Mouse (Mus musculus) midbrain, embryonic 15.5 days (tissue): ENCODE results near the gene Taf12. TPM values are rescaled to one million over a fixed set of nuclear protein-coding genes. Genes with fewer than 3 reads are reported as not detected.
"Not testable (repeated sequence)": the region's sequence is repeated elsewhere in the genome, so short reads cannot be mapped to it uniquely, and the experiment has no call there.

Source experiments
- ATAC-seq: fragments of 200-750 bp; cut with Nextera tagmentation; replicated peaks from 2 replicates; pipeline ENCODE4 v1.8.0; 2017; ENCODE audit warnings: moderate TSS enrichment
- H3K27ac ChIP-seq: fragments of 300-500 bp; sonication (generic); 2 replicates; pipeline ENCODE4 v1.5.1; 2015; ENCODE audit warnings: mild to moderate bottlenecking, inconsistent platforms
- H3K27me3 ChIP-seq: fragments of 300-500 bp; sonication (generic); replicated peaks from 2 replicates; pipeline ENCODE4 v1.6.1; 2015; ENCODE audit warnings: inconsistent platforms
- H3K36me3 ChIP-seq: fragments of 300-500 bp; sonication (generic); replicated peaks from 2 replicates; pipeline ENCODE4 v1.6.1; 2015; ENCODE audit warnings: inconsistent platforms
- H3K4me1 ChIP-seq: fragments of 300-500 bp; sonication (generic); 2 replicates; pipeline ENCODE4 v1.6.1; 2015; ENCODE audit warnings: inconsistent platforms
- H3K4me2 ChIP-seq: fragments of 300-500 bp; sonication (generic); 2 replicates; pipeline ENCODE4 v1.6.1; 2015; ENCODE audit warnings: inconsistent platforms, mild to moderate bottlenecking, moderate library complexity
- H3K4me3 ChIP-seq: fragments of 300-500 bp; sonication (generic); 2 replicates; pipeline ENCODE4 v1.5.1; 2015; ENCODE audit warnings: mild to moderate bottlenecking, inconsistent platforms
- H3K9ac ChIP-seq: fragments of 300-500 bp; sonication (generic); 2 replicates; pipeline ENCODE4 v1.6.1; 2015; ENCODE audit warnings: mild to moderate bottlenecking, inconsistent platforms
- H3K9me3 ChIP-seq: fragments of 300-500 bp; sonication (generic); 2 replicates; pipeline ENCODE4 v1.6.1; 2016; ENCODE audit warnings: inconsistent platforms
- WGBS: fragments of 180-500 bp; shearing (Covaris S2); methylation state at CpG from one replicate; pipeline ENCODE4 v1.1.7; 2015; ENCODE audit warnings: mixed read lengths; 5-methylcytosine and 5-hydroxymethylcytosine counted together
- polyA plus RNA-seq: library from polyadenylated mRNA; unstranded; fragments of >200 nt; fragmentation: Nextera tagmentation; extraction: Ambion mirVana; gene quantifications from 2 replicates; pipeline ENCODE4 v1.2.1, GENCODE M21; 2015

Taf12 gene
- polyA plus RNA-seq, 1 experiment from 2014 or later: 45.2 TPM

GRCm38 (mm10) chr4:132259248-132259647 lies 14.9 kb upstream of the Taf12 start:
- H3K4me3 ChIP-seq: 0 out of 2 replicates have a peak overlapping the region, but pooled peaks have one; percentile 4
- peaks cover 27% of the 10 kb centered on the region for H3K4me1 ChIP-seq
- no peaks in the 10 kb centered on the region for H3K36me3 ChIP-seq
- no peak overlapping the region for H3K9ac ChIP-seq
- H3K27me3 ChIP-seq: no peaks in the 10 kb centered on the region
- H3K4me2 ChIP-seq: no peak overlapping the region
- H3K9me3 ChIP-seq: no peaks in the 10 kb centered on the region
- ATAC-seq: no peak
- H3K27ac ChIP-seq: no peak overlapping the region
- WGBS: 91% methylated on average over 4 of the region's 4 CpGs

- ATAC-seq: peak; percentile 75
- 5% methylated on average over 21 of the region's 64 CpGs for WGBS
- H3K9me3 ChIP-seq: no peaks in the 10 kb centered on the region
Observed at GRCm38 (mm10) chr4:132260404-132261379, 13.5 kb upstream of the Taf12 start.

GRCm38 (mm10) chr4:132261514-132262357 lies 12.4 kb upstream of the Taf12 start, which contains the start of gene Gmeb1:
Gene Gmeb1 (minus strand): TSS chr4:132261602.
- Histone ChIP-seq H3K9me3 (no peaks in the 10 kb centered on the region), H3K4me1 (peaks cover 27% of the 10 kb centered on the region), H3K4me3 (peak within 1 kb of the TSS; percentile 85), H3K36me3 (no peaks in the 10 kb centered on the region), H3K9ac (peak within 1 kb of the TSS; percentile 89), H3K27me3 (no peaks in the 10 kb centered on the region), H3K4me2 (peak within 1 kb of the TSS; percentile 75), H3K27ac (peak within 1 kb of the TSS; percentile 89)
- peak; percentile 94 for ATAC-seq
- WGBS: 15% methylated on average over 42 of the region's 49 CpGs

More at GRCm38 (mm10) chr4:132260404-132261379, 13.5 kb upstream of the Taf12 start:
- Histone ChIP-seq H3K27me3 (no peaks in the 10 kb centered on the region), H3K36me3 (no peaks in the 10 kb centered on the region), H3K4me3 (peak overlapping the region; percentile 85), H3K4me2 (peak overlapping the region; percentile 75), H3K9ac (peak overlapping the region; percentile 89), H3K4me1 (peaks cover 27% of the 10 kb centered on the region), H3K27ac (peak overlapping the region; percentile 89)

- peak overlapping the region; percentile 89; the same call in 1 of the 2 replicates for H3K27ac ChIP-seq
- no peaks in the 10 kb centered on the region for H3K36me3 ChIP-seq
- 82% methylated on average over 5 of the region's 5 CpGs for WGBS
- no peak overlapping the region for H3K9ac ChIP-seq
- peak overlapping the region; percentile 51 for H3K4me2 ChIP-seq
- peaks cover 27% of the 10 kb centered on the region for H3K4me1 ChIP-seq
- H3K27me3 ChIP-seq: no peaks in the 10 kb centered on the region
- no peaks in the 10 kb centered on the region for H3K9me3 ChIP-seq
- ATAC-seq: no peak
- H3K4me3 ChIP-seq: peak overlapping the region; percentile 85; the same call in 1 of the 2 replicates
Observed at GRCm38 (mm10) chr4:132262358-132262616, 11.9 kb upstream of the Taf12 start.

DNA sequence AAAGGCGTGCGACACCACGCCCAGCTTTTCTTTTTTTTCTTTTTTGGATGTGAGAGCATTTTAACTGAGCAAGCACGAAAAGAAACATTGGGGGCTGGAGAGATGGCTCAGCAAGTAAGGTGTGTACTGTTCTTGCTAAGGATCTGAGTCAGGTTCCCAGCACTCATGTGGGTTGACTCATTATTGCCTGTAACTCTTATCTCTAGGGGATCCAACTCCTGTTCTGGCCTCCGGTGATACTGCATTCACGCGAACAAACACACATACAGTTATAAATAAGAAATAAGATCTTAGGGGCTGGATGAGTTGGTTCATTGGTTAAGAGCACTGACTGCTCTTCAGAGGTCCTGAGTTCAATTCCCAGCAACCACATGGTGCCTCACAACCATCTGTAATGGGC lies 10.9 kb upstream of the Taf12 start:
- Histone ChIP-seq H3K27me3 (no peaks in the 10 kb centered on the region), H3K4me1 (peaks cover 27% of the 10 kb centered on the region), H3K9me3 (no peaks in the 10 kb centered on the region), H3K27ac (no peak overlapping the region), H3K9ac (no peak overlapping the region), H3K4me3 (no peak overlapping the region), H3K36me3 (no peaks in the 10 kb centered on the region), H3K4me2 (no peak overlapping the region)
- ATAC-seq: no peak
- whole genome bisulfite sequencing: 97% methylated on average over 7 of the region's 7 CpGs

GRCm38 (mm10) chr4:132266835-132267349 lies 7.3 kb upstream of the Taf12 start:
- 76% methylated on average over 3 of the region's 3 CpGs for WGBS
- H3K9me3 ChIP-seq: no peaks in the 10 kb centered on the region
- ATAC-seq: no peak
- H3K4me3 ChIP-seq: no peak overlapping the region
- H3K4me2 ChIP-seq: no peak overlapping the region
- H3K9ac ChIP-seq: no peak overlapping the region
- no peaks in the 10 kb centered on the region for H3K36me3 ChIP-seq
- H3K4me1 ChIP-seq: peaks cover 13% of the 10 kb centered on the region
- no peaks in the 10 kb centered on the region for H3K27me3 ChIP-seq
- no peak overlapping the region for H3K27ac ChIP-seq

GRCm38 (mm10) chr4:132268871-132269739 lies 5.1 kb upstream of the Taf12 start:
- H3K27ac ChIP-seq: peak overlapping the region; percentile 85
- H3K9me3 ChIP-seq: no peaks in the 10 kb centered on the region
- no peaks in the 10 kb centered on the region for H3K27me3 ChIP-seq
- 13% methylated on average over 6 of the region's 6 CpGs for WGBS
- no peak overlapping the region for H3K9ac ChIP-seq
- no peak for ATAC-seq
- H3K4me3 ChIP-seq: no peak overlapping the region
- peaks cover 18% of the 10 kb centered on the region for H3K4me1 ChIP-seq
- H3K4me2 ChIP-seq: peak overlapping the region; percentile 55; the same call in 1 of the 2 replicates
- no peaks in the 10 kb centered on the region for H3K36me3 ChIP-seq

DNA sequence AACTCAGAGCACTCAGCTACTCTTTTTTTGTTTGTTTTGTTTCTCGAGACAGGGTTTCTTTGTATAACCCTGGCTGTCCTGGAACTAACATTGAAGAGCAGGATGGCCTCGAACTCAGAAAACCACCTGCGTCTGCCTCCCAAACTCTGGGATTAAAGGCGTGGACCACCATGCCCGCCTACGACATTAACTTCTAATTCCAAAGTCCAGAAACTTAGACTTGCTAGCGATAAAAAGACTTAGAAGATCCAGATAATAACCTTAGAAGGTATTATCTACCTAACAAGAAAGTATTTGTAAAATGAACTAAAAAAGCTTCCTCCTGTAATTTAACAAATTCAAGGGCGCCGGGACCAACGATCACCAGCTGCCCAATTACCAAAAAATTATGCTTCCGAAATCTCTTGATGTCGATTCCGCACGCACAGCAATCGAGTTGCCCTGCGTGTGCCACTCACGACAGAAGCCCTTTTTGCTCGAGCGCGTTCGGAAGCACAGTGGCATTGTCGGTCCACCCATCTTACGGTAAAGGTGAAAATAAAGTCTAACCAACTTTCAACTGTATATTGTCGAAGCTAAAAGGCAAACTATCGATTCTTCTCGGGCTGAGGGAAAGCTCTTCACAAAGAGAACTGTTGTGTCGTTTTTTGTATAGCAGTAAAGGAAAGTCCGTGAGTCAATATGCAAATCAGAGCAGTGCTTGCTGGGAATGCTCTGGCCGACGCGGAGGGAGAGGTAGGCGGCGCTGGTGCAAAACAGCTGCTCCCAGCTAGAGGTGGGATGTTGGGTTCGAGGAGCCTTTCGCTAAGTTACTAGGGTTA lies 4.2 kb upstream of the Taf12 start:
- no peaks in the 10 kb centered on the region for H3K9me3 ChIP-seq
- H3K4me3 ChIP-seq: peak overlapping the region; percentile 31
- no peaks in the 10 kb centered on the region for H3K36me3 ChIP-seq
- H3K4me2 ChIP-seq: peak overlapping the region; percentile 55
- no peaks in the 10 kb centered on the region for H3K27me3 ChIP-seq
- peak overlapping the region; percentile 85 for H3K27ac ChIP-seq
- H3K9ac ChIP-seq: peak overlapping the region; percentile 25
- WGBS: under 1% methylated on average over 35 of the region's 35 CpGs
- peak; percentile 71 for ATAC-seq
- peaks cover 19% of the 10 kb centered on the region for H3K4me1 ChIP-seq

GRCm38 (mm10) chr4:132273166-132273565 lies 1.0 kb upstream of the Taf12 start:
- H3K4me1 ChIP-seq: peaks cover 31% of the 10 kb centered on the region
- H3K4me2 ChIP-seq: peak overlapping the region; percentile 78
- H3K36me3 ChIP-seq: no peaks in the 10 kb centered on the region
- 74% methylated on average over 2 of the region's 2 CpGs for WGBS
- H3K9me3 ChIP-seq: no peaks in the 10 kb centered on the region
- no peaks in the 10 kb centered on the region for H3K27me3 ChIP-seq
- ATAC-seq: no peak
- peak overlapping the region; percentile 81 for H3K9ac ChIP-seq
- H3K27ac ChIP-seq: no peak overlapping the region
- peak overlapping the region; percentile 74 for H3K4me3 ChIP-seq

GRCm38 (mm10) chr4:132275949-132276348 lies 1.8 kb downstream of the Taf12 start:
- H3K4me2 ChIP-seq: peak overlapping the region; percentile 78; the same call in 1 of the 2 replicates
- H3K4me3 ChIP-seq: no peak overlapping the region
- H3K9ac ChIP-seq: no peak overlapping the region
- no peak overlapping the region for H3K27ac ChIP-seq
- H3K36me3 ChIP-seq: 0 out of 2 replicates have a peak, but pooled peaks cover 5% of the 10 kb centered on the region
- no peaks in the 10 kb centered on the region for H3K27me3 ChIP-seq
- 95% methylated on average over 3 of the region's 3 CpGs for WGBS
- no peak for ATAC-seq
- no peaks in the 10 kb centered on the region for H3K9me3 ChIP-seq
- H3K4me1 ChIP-seq: peaks cover 23% of the 10 kb centered on the region

DNA sequence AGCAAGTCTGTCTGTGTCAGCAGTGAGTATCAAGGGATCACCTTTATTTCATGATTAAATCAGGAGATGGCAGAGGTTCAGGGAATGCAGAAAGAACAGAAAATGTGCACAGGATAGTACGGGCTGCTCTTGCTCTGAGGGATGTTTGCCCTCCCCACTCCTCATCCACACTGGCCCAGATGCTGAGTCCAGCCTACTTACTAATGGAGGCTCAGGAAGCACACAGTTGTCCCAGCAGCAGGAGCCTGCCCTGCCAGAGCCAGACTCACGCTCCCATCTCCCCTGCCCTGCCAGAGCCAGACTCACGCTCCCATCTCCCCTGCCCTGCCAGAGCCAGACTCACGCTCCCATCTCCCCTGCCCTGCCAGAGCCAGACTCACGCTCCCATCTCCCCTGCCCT lies 14.7 kb downstream of the Taf12 start:
- H3K27me3 ChIP-seq, H3K9ac ChIP-seq, H3K4me1 ChIP-seq, H3K27ac ChIP-seq, H3K4me3 ChIP-seq, ATAC-seq, H3K9me3 ChIP-seq, H3K4me2 ChIP-seq: not testable (repeated sequence)
- WGBS: 90% methylated on average over 2 of the region's 5 CpGs
- peaks cover 43% of the 10 kb centered on the region for H3K36me3 ChIP-seq
